Mouse (Mus musculus) hindbrain, embryonic 10.5 days (tissue): ENCODE data around the gene Igf1. TPM values are rescaled to one million over a fixed set of nuclear protein-coding genes. Genes with fewer than 3 reads are reported as not detected.

ENCODE experiments used
- DNase-seq: peaks from one replicate; pipeline ENCODE4 v3.0.0-alpha.2; 2017; ENCODE audit warnings: low spot score
- H3K27ac ChIP-seq: fragments of 300-500 bp; sonication (generic); 2 replicates; pipeline ENCODE4 v1.5.1; 2016; ENCODE audit warnings: mild to moderate bottlenecking, moderate library complexity
- H3K27me3 ChIP-seq: fragments of 300-500 bp; sonication (generic); 2 replicates; pipeline ENCODE4 v1.6.1; 2016; ENCODE audit warnings: mild to moderate bottlenecking; ENCODE audit not compliant: poor library complexity, insufficient read depth, severe bottlenecking
- H3K36me3 ChIP-seq: fragments of 300-500 bp; sonication (generic); 2 replicates; pipeline ENCODE4 v1.6.1; 2016; ENCODE audit warnings: mild to moderate bottlenecking, moderate library complexity
- H3K4me1 ChIP-seq: fragments of 300-500 bp; sonication (generic); replicated peaks from 2 replicates; pipeline ENCODE4 v1.6.1; 2016; ENCODE audit warnings: mild to moderate bottlenecking
- H3K4me3 ChIP-seq: fragments of 300-500 bp; sonication (generic); 2 replicates; pipeline ENCODE4 v1.5.1; 2016; ENCODE audit warnings: mild to moderate bottlenecking, moderate library complexity
- H3K9me3 ChIP-seq: fragments of 300-500 bp; sonication (generic); 2 replicates; pipeline ENCODE4 v1.6.1; 2016; ENCODE audit warnings: mild to moderate bottlenecking, moderate library complexity
- WGBS: fragments of 180-500 bp; shearing (Covaris S2); methylation state at CpG from one replicate; pipeline ENCODE4 v1.1.7; 2016; 5-methylcytosine and 5-hydroxymethylcytosine counted together
- polyA plus RNA-seq: library from polyadenylated mRNA; unstranded; fragments of >200 nt; fragmentation: Nextera tagmentation; extraction: Ambion mirVana; gene quantifications from 2 replicates; pipeline ENCODE4 v1.2.1, GENCODE M21; 2016

Igf1 gene
- polyA plus RNA-seq, 1 experiment from 2014 or later = 20.5 TPM

- DNase-seq = no peak
- no peaks in the 10 kb centered on the region for H3K9me3 ChIP-seq
- H3K4me1 ChIP-seq = no peaks in the 10 kb centered on the region
- no peaks in the 10 kb centered on the region for H3K36me3 ChIP-seq
- H3K27me3 ChIP-seq = no peaks in the 10 kb centered on the region
- no peak overlapping the region for H3K4me3 ChIP-seq
- no peak overlapping the region for H3K27ac ChIP-seq
Measured at GRCm38 (mm10) chr10:87889850-87890249, 31.8 kb downstream of the Igf1 start.

GRCm38 (mm10) chr10:87892256-87892655, 34.2 kb downstream of the Igf1 start:
- H3K27ac ChIP-seq = no peak overlapping the region
- no peaks in the 10 kb centered on the region for H3K36me3 ChIP-seq
- H3K9me3 ChIP-seq = no peaks in the 10 kb centered on the region
- H3K4me3 ChIP-seq = no peak overlapping the region
- DNase-seq = no peak
- H3K27me3 ChIP-seq = no peaks in the 10 kb centered on the region
- no peaks in the 10 kb centered on the region for H3K4me1 ChIP-seq

- H3K9me3 ChIP-seq = no peaks in the 10 kb centered on the region
- WGBS = 79% methylated on average over 1 of the region's 1 CpGs
- no peaks in the 10 kb centered on the region for H3K4me1 ChIP-seq
- H3K27me3 ChIP-seq = no peaks in the 10 kb centered on the region
- H3K4me3 ChIP-seq = no peak overlapping the region
- H3K27ac ChIP-seq = no peak overlapping the region
- no peaks in the 10 kb centered on the region for H3K36me3 ChIP-seq
- no peak for DNase-seq
Measured at GRCm38 (mm10) chr10:87893272-87893671, 35.2 kb downstream of the Igf1 start.

- Histone ChIP-seq H3K9me3 (no peaks in the 10 kb centered on the region), H3K36me3 (no peaks in the 10 kb centered on the region), H3K27ac (no peak overlapping the region), H3K27me3 (no peaks in the 10 kb centered on the region), H3K4me1 (no peaks in the 10 kb centered on the region), H3K4me3 (no peak overlapping the region)
- DNase-seq = no peak
- WGBS = 88% methylated on average over 4 of the region's 4 CpGs
Measured at GRCm38 (mm10) chr10:87894461-87895120, 36.5 kb downstream of the Igf1 start.

GRCm38 (mm10) chr10:87895351-87895750, 37.3 kb downstream of the Igf1 start:
- WGBS = 66% methylated on average over 2 of the region's 2 CpGs
- Histone ChIP-seq H3K27ac (no peak overlapping the region), H3K27me3 (no peaks in the 10 kb centered on the region), H3K4me1 (no peaks in the 10 kb centered on the region), H3K9me3 (no peaks in the 10 kb centered on the region), H3K4me3 (no peak overlapping the region), H3K36me3 (no peaks in the 10 kb centered on the region)
- DNase-seq = no peak

GRCm38 (mm10) chr10:87897331-87897730, 39.3 kb downstream of the Igf1 start:
- Histone ChIP-seq H3K27me3 (no peaks in the 10 kb centered on the region), H3K4me1 (no peaks in the 10 kb centered on the region), H3K27ac (no peak overlapping the region), H3K9me3 (no peaks in the 10 kb centered on the region), H3K36me3 (no peaks in the 10 kb centered on the region), H3K4me3 (no peak overlapping the region)
- no peak for DNase-seq
- WGBS = 90% methylated on average over 4 of the region's 4 CpGs

- no peaks in the 10 kb centered on the region for H3K9me3 ChIP-seq
- H3K4me3 ChIP-seq = no peak overlapping the region
- H3K27me3 ChIP-seq = no peaks in the 10 kb centered on the region
- 74% methylated on average over 3 of the region's 3 CpGs for whole genome bisulfite sequencing
- H3K4me1 ChIP-seq = no peaks in the 10 kb centered on the region
- no peaks in the 10 kb centered on the region for H3K36me3 ChIP-seq
- no peak for DNase-seq
- no peak overlapping the region for H3K27ac ChIP-seq
Measured at GRCm38 (mm10) chr10:87898826-87899225, 40.8 kb downstream of the Igf1 start.

GRCm38 (mm10) chr10:87901916-87902315, 43.9 kb downstream of the Igf1 start:
- no peaks in the 10 kb centered on the region for H3K9me3 ChIP-seq
- H3K27ac ChIP-seq = no peak overlapping the region
- WGBS = 58% methylated on average over 7 of the region's 7 CpGs
- no peaks in the 10 kb centered on the region for H3K27me3 ChIP-seq
- peaks cover 8% of the 10 kb centered on the region; the same call in 1 of the 2 replicates for H3K4me1 ChIP-seq
- no peaks in the 10 kb centered on the region for H3K36me3 ChIP-seq
- H3K4me3 ChIP-seq = no peak overlapping the region
- no peak for DNase-seq

GRCm38 (mm10) chr10:87904324-87904723, 46.3 kb downstream of the Igf1 start:
- WGBS = 65% methylated on average over 5 of the region's 5 CpGs
- Histone ChIP-seq H3K4me3 (no peak overlapping the region), H3K27me3 (no peaks in the 10 kb centered on the region), H3K27ac (no peak overlapping the region), H3K36me3 (no peaks in the 10 kb centered on the region), H3K9me3 (no peaks in the 10 kb centered on the region), H3K4me1 (peaks cover 8% of the 10 kb centered on the region; the same call in 1 of the 2 replicates)
- no peak for DNase-seq

GRCm38 (mm10) chr10:87905087-87905486, 47.0 kb downstream of the Igf1 start:
- no peaks in the 10 kb centered on the region for H3K36me3 ChIP-seq
- H3K4me3 ChIP-seq = no peak overlapping the region
- no peak for DNase-seq
- no peak overlapping the region for H3K27ac ChIP-seq
- peaks cover 8% of the 10 kb centered on the region; the same call in 1 of the 2 replicates for H3K4me1 ChIP-seq
- H3K27me3 ChIP-seq = no peaks in the 10 kb centered on the region
- 70% methylated on average over 3 of the region's 3 CpGs for WGBS
- no peaks in the 10 kb centered on the region for H3K9me3 ChIP-seq

- Histone ChIP-seq H3K36me3 (no peaks in the 10 kb centered on the region), H3K9me3 (no peaks in the 10 kb centered on the region), H3K27me3 (no peaks in the 10 kb centered on the region), H3K4me3 (no peak overlapping the region), H3K27ac (no peak overlapping the region), H3K4me1 (peaks cover 8% of the 10 kb centered on the region; the same call in 1 of the 2 replicates)
- no peak for DNase-seq
- WGBS = 94% methylated on average over 3 of the region's 3 CpGs
Measured at GRCm38 (mm10) chr10:87906121-87906520, 48.1 kb downstream of the Igf1 start.

- no peak overlapping the region for H3K27ac ChIP-seq
- no peak for DNase-seq
- H3K27me3 ChIP-seq = no peaks in the 10 kb centered on the region
- no peak overlapping the region for H3K4me3 ChIP-seq
- H3K4me1 ChIP-seq = peaks cover 8% of the 10 kb centered on the region; the same call in 1 of the 2 replicates
- H3K36me3 ChIP-seq = no peaks in the 10 kb centered on the region
- no peaks in the 10 kb centered on the region for H3K9me3 ChIP-seq
- WGBS = 92% methylated on average over 2 of the region's 2 CpGs
Measured at GRCm38 (mm10) chr10:87906757-87907307, 48.8 kb downstream of the Igf1 start.

GRCm38 (mm10) chr10:87913852-87914251, 55.8 kb downstream of the Igf1 start:
- WGBS = 89% methylated on average over 3 of the region's 3 CpGs

More at GRCm38 (mm10) chr10:87913852-87914251, 55.8 kb downstream of the Igf1 start:
- Histone ChIP-seq H3K4me3 (no peak overlapping the region), H3K27me3 (no peaks in the 10 kb centered on the region), H3K4me1 (no peaks in the 10 kb centered on the region), H3K9me3 (no peaks in the 10 kb centered on the region), H3K27ac (no peak overlapping the region), H3K36me3 (no peaks in the 10 kb centered on the region)
- DNase-seq = no peak
